Mouse (Mus musculus) retina, postnatal 1 day (tissue): ENCODE data around the gene Lgals9.
"Not testable (repeated sequence)": the region's sequence is repeated elsewhere in the genome, so short reads cannot be mapped to it uniquely, and the experiment has no call there.

Experiments
- DNase-seq: peaks from one replicate; pipeline ENCODE4 v3.0.0-alpha.2; 2012

Gene Lgals9

GRCm38 (mm10) chr11:79006417-79006816 is 21.7 kb upstream of the Lgals9 start:
- no peak for DNase-seq

DNA sequence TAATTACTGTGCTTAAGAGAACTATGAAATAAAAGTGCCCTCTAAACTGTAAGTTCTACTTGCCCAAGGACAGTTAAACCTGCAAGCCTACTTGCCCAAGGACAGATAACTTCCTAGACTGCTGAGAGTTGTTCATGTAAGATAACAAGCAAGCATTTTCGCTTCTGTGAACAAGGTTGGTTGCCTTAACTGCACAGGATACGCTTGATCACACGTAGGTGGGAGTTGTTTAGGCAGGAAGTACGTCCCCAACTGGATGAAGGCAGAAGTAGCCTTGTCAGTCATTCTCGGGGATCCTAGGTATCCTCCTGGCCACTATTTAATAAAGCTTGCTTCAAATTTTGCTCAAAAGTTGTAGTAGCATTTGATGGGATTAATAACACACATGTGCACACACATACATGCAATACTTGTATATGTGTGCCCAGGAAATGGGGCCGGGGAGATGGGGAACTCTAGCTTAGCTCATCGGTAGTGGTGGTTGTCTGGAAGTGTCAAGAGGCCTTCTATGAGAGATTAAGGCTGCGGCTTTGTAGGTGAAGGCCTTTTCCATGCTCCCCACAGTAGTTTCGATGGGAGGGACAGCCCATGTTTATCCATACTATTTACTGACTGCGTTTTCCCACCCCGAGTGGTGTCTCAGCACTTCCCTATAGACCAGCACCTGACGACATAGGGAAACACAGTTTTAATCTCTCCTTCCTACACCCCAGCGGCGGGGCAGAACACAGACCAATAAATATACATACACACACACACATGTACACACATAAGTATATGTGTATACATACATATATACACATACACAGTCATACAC is 21.0 kb upstream of the Lgals9 start:
- DNase-seq, result no peak

DNA sequence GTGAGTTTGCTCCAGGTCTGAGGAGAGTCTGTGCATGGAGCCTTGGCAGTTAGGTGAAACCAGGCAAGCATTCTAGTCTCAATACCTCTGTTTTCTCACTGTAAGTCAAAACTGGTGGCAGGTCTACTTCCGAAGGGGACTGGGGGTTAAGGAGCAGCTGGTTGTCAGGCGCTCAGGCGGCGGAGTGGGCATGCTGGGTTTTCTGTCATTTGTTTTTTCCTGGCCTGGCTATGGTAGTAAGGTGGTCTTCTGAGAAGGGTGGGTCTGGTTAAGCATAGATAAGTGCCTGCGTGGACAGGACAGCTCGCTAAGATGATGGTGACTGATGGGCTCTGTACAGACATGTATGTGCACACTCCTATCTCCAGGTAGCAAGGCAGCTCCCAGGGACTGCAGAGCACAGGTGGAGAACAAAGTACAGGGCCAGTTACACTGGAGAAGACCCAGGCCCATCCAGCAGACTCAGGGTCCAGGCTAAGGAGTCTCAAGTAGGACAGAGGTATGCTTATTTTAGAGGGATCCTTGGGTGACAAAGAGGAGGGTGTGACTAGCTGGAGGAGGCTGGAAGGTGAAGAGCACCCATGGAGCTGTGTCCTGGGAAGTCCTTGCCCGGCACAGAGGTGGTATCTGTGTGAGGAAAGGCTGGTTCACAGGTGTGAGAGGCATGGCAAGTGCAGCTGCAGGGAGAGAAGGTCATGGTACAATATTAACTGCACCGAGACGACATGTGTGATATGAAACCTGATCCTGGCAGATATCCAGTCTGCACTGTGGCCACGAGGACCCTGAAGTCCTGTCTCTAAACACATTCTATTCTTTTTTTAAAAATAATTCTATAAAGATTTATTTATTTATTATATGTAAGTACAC is 19.3 kb upstream of the Lgals9 start:
- no peak for DNase-seq

DNA sequence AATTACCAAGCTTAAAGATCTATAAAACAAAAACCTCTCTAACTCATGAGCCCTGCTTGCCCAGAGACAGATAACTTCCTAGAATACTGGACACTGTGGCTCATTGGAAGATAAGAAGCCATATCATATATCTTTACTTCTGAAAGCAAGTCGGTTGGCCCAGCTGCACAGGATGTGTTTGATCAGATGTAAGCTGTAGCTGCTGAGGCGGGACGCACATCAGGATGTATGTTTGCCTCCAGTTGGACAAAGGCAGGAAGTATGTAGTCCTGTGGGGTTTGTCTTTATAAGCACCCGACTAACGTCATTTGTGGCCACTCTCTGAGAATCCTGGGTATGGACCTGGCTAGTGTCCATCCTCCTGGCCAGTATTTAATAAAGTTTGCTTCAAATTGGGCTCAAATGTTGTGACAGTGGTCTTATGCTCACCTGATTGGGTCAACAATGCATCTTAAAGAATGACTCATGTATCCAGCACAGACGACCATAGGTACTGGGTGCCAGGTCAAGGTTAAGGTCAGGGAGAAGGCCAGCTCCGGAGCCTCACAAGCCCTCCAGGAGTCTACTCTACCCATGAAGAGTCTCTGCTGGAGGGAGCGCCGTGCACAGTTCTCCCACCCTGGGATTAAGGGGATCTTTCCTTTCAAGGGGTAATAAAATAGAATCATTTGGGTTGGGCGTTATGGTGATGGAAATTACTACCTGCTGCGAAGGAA is 18.5 kb upstream of the Lgals9 start:
- DNase-seq, result no peak

GRCm38 (mm10) chr11:79002551-79002951 is 17.8 kb upstream of the Lgals9 start:
- peak; percentile 34 for DNase-seq

DNA sequence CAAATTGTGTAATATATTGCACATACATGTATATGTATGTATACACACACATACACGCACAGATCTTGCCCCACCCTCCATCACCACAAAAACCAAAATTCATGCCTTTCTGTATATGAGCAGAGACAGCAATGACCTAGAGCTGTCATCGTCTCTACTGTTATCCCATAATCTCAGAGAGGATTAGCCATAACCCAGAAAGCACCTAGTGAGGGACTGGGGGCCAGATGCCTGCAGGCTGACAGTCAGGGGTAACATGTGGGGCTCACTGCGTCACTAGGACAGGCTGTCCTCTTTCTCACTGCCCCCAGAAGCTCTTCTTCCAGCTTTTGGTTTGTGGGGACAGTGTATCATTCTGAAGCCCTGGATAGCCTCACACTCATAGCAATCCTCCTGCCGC is 17.1 kb upstream of the Lgals9 start:
- DNase-seq, result peak; percentile 67

DNA sequence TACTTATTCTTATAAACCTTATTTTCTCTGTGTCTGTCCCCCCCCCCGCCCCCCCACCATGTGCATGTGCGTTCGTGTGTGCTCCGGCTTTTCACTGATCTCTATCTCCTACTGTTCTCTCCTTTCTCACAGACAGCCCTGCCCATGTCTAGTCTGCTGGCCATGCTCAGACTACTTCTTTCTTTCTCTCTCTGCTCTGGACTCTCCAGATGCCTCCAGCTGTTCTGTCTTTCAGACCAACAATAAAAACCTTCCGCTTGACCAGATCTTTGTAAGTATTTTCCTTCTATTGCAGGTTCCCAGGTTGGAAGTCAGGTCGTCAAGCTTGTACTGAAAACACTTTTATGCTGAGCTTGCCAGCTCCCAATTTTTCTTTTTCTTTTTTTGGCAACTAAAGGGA is 14.4 kb upstream of the Lgals9 start:
- DNase-seq, result no peak

DNA sequence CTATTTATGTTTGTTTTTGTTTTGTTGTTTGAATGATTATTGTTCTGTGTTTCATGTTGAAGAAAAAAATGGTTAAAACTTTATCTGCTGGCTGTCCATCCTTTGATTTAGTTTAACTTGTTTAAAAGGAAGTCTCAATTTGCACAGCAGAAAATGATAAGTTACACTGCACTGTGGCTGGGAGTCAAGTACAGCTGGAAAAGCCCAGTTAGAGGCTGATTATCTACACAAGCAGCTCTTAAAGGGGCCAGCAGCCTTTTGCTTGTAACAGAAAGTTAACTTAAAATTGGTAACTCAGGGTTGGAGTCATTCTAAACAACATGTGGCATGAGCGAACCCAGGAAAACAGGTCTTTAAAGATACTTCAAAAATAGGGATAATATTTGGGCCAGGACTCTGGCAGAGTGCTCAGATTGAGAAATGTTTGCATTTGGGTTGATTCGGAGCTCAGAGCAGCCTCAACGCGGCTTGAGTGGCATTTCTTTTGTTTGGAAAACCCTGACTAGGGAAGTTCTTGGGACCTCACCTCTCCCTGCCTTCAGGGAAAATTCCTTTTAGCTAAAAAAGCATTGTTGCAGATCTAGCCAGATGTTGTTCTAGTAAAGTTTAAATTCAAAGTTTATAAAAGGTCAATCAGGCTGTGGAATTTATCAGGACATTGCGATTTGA is 6.3 kb upstream of the Lgals9 start:
- DNase-seq, result not testable (repeated sequence)

GRCm38 (mm10) chr11:78990096-78990495 is 5.3 kb upstream of the Lgals9 start:
- DNase-seq, result no peak

DNA sequence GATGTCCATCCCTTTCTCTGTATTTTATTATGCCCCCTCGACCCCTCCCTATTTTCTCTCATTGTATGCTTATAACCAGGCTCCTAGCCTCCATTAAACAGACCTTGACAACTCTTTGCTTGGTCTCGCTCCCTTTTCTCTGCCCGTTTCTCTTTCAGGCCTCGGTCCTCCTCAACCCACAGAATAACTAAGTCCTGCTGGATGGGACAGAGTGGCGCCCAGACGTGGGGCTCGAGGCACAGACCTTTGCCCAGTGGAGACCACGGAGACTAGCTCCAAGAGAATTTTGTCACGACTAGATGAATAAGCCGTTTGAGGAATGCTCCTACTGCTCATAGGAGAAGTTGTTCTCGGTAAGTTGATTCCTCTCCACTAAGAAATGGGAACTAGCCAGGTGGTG is 4.5 kb upstream of the Lgals9 start:
- not testable (repeated sequence) for DNase-seq

GRCm38 (mm10) chr11:78986311-78987002 is 1.7 kb upstream of the Lgals9 start:
- no peak for DNase-seq

DNA sequence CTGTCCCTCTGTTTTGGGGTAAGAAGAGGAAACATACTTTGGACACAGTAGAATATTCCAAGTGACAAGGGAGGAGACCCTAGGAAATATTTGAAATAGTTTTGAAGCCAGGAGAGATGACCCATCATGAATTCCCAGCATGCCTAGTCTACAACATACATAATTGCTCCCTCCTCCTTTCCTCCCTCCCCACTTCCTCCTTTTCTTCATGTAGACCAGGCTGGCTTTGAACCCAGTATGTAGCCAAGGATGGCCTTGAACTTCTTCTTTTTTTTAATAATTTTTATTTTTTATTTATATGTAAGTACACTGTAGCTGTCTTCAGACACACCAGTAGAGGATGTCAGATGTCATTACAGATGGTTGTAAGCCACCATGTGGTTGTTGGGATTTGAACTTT is 759 bp upstream of the Lgals9 start:
- no peak for DNase-seq

- DNase-seq, result no peak
Measured at GRCm38 (mm10) chr11:78983539-78983938, 1.2 kb downstream of the Lgals9 start.

DNA sequence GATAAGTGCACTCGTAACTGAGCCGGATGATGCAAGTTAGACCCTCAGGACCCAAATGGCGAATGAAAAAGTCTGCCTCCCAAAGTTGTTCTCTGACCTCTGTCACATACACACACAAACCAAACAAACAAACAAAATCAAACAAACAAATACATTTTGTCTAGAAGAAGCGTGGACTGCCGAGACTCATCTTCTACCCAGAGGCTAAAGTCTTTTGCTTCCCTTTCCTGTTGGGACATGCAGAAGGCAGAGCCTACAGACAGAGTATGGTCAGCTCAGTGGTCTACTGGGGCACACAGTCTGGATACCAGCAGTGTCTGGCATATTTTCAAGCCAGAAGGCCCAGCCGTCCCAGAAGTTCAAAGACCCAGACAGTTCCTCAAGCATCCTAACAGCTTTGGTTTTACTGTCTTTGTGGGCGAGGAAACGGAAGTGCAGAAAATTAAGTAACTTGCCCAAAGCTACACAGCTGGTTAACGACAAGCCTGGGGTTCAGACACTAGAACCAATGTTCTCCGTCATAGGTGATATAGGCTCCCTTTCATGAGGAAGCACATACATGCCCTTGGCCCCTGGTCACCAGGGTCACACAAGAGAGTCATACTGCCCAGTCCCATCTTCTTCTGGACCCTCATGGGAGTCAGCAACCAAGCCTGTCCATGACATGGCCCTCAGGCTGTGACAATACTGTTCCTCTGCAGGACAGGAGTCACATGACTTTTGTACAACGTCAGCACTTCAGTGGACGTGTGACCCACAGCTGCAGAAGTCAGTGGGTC is 2.0 kb downstream of the Lgals9 start:
- DNase-seq, result no peak

DNA sequence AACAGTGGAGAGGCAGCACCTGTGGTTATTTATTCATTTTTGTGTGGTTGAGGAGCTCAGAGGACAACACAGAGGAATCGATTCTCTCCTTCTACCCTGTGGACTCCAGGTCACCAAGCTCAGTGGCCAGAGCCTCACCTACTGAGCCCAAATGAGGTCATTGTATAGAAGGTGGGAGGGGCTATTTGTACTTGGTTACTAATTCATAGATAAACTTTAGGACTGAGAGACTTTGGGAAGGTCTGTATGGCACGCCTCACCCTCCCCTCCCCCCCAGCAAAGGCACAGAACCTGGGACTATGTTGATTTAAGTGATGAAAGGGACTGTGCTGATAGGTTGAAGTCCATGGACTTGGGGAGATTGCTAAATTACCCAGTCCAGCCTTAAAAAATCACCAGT is 2.7 kb downstream of the Lgals9 start:
- DNase-seq, result no peak

- DNase-seq, result no peak
Measured at GRCm38 (mm10) chr11:78980083-78980634, 4.6 kb downstream of the Lgals9 start.

GRCm38 (mm10) chr11:78978176-78979019 is 6.3 kb downstream of the Lgals9 start:
- DNase-seq, result no peak

GRCm38 (mm10) chr11:78976731-78977510 is 7.8 kb downstream of the Lgals9 start:
- DNase-seq, result no peak
